Comparison of ENCODE assay signal across 8 mouse cellular contexts in the genomic region with DNA sequence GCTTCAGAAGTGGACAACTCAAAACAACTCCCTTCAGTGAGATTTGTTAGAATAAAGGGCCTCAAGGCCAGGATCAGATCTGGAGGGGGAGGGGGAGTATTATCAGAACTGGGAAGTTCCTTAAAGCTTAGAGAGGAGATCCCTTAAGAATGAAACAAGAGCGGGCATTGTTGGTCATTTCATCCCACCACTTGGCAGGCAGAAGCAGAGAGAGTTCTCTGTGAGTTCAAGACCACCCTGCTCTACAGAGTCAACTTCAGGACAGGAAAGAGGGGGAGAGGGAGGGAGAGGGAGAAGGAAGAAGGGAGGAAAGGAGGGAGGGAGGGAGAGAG. TPM values are rescaled to one million over a fixed set of nuclear protein-coding genes. Genes with fewer than 3 reads are reported as not detected.
DNase-seq lines count a peak whose midpoint lies in the region; ATAC-seq and TF ChIP-seq lines count a peak whose summit lies in the region.

No protein-coding gene starts in this region.

- peak overlapping the region; percentile 77 for H3K27ac ChIP-seq in heart, embryonic 12.5 days (ENCODE audit: poor library complexity, severe bottlenecking)
- peak overlapping the region; percentile 50; the same call in 1 of the 2 replicates for H3K27ac ChIP-seq in thymus, adult 2 months (ENCODE audit: control insufficient read depth, insufficient read depth, low read length)
- peak overlapping the region; percentile 58 for H3K27ac ChIP-seq in liver, embryonic 13.5 days

- peaks cover 5% of the 10 kb centered on the region; the same call in 1 of the 2 replicates for H3K36me3 ChIP-seq in heart, embryonic 12.5 days
- no peaks in the 10 kb centered on the region for H3K36me3 ChIP-seq in thymus, adult 2 months (ENCODE audit: control insufficient read depth, insufficient read depth, low read length)
- no peaks in the 10 kb centered on the region for H3K36me3 ChIP-seq in liver, embryonic 13.5 days

- ATAC-seq in heart, embryonic 12.5 days (ENCODE audit: insufficient number of reproducible peaks, low FRiP score) = no peak
- no peak for ATAC-seq in liver, embryonic 13.5 days (ENCODE audit: low read depth)

- no peak for TF ChIP-seq CTCF in thymus, adult 2 months (IDR thresholded peaks at IDR 0.05; ENCODE audit: borderline replicate concordance, control insufficient read depth, extremely low read depth, insufficient read depth, low read length, poor library complexity)

- H3K4me2 ChIP-seq in heart, embryonic 12.5 days = peak overlapping the region; percentile 84
- peak overlapping the region; percentile 27 for H3K4me2 ChIP-seq in liver, embryonic 13.5 days

- intact Hi-C loops in heart, postnatal 14 days (cut with DNase I) = loop anchor here (2.0 kb wide), 1 partner anchor 62 kb away; a partner anchor contains a TSS

- TF ChIP-seq POLR2A in thymus, adult 2 months (IDR thresholded peaks at IDR 0.05; ENCODE audit: control insufficient read depth, extremely low read depth, insufficient read depth, low read length, poor library complexity) = no peak

- 56% methylated on average over 1 of the region's 1 CpGs for WGBS in heart, embryonic 12.5 days
- WGBS in thymus, adult 2 months = 84% methylated on average over 1 of the region's 1 CpGs
- WGBS in liver, embryonic 13.5 days (ENCODE audit: insufficient replicate concordance) = 58% methylated on average over 1 of the region's 1 CpGs

- peaks cover 26% of the 10 kb centered on the region; the same call in 1 of the 2 replicates for H3K4me1 ChIP-seq in heart, embryonic 12.5 days (replicated peaks)
- H3K4me1 ChIP-seq in thymus, adult 2 months (replicated peaks; ENCODE audit: control insufficient read depth, insufficient read depth, low read length) = peaks cover 39% of the 10 kb centered on the region
- H3K4me1 ChIP-seq in liver, embryonic 13.5 days (replicated peaks) = peaks cover 59% of the 10 kb centered on the region

- no peak for DNase-seq in heart, postnatal 14 days
- DNase-seq in thymus, adult 2 months = no peak
- no peak for DNase-seq in thymus, postnatal 10 days (ENCODE audit: low spot score in 2 of 2)
- DNase-seq in liver, embryonic 13.5 days = no peak
- no peak for DNase-seq in right cerebral cortex, adult 2 months (ENCODE audit: low spot score in 2 of 2)
- DNase-seq in embryo, embryonic 10.5 days (ENCODE audit: low spot score) = no peak
- no peak for DNase-seq in right cerebral cortex, adult 18-20 months

- no peaks in the 10 kb centered on the region for H3K27me3 ChIP-seq in heart, embryonic 12.5 days (replicated peaks)
- H3K27me3 ChIP-seq in thymus, adult 2 months (ENCODE audit: control insufficient read depth, insufficient read depth, low read length) = no peaks in the 10 kb centered on the region
- no peaks in the 10 kb centered on the region for H3K27me3 ChIP-seq in liver, embryonic 13.5 days

- no peaks in the 10 kb centered on the region for H3K9me3 ChIP-seq in heart, embryonic 12.5 days (replicated peaks)
- H3K9me3 ChIP-seq in liver, embryonic 13.5 days (replicated peaks) = no peaks in the 10 kb centered on the region

- no peak overlapping the region for H3K9ac ChIP-seq in heart, embryonic 12.5 days
- no peak overlapping the region for H3K9ac ChIP-seq in liver, embryonic 13.5 days

- H3K4me3 ChIP-seq in heart, embryonic 12.5 days = no peak overlapping the region
- H3K4me3 ChIP-seq in thymus, adult 2 months (ENCODE audit: control insufficient read depth, insufficient read depth, low read length) = no peak overlapping the region
- H3K4me3 ChIP-seq in liver, embryonic 13.5 days (replicated peaks) = no peak overlapping the region

RNA-seq across cellular contexts. Expression of a gene that starts 0.7 kb away (rescaled TPM):
- 13.5 and 13.6 TPM in 2 replicates for polyA plus RNA-seq in heart, embryonic 12.5 days (2016; fragmentation: Nextera tagmentation; extraction: Ambion mirVana)
- total RNA-seq in heart, postnatal 14 days (2021) = 1 to 10 TPM; 8.8 to 9.5 TPM
- polyA plus RNA-seq in thymus, adult 2 months (2012; rRNA removed) = 38.5 and 38.6 TPM in 2 replicates
- polyA plus RNA-seq in liver, embryonic 13.5 days (2015; fragmentation: Nextera tagmentation; extraction: Ambion mirVana) = 9.9 and 10.3 TPM in 2 replicates

RNA-seq across cellular contexts. Expression of a gene that starts 4.1 kb away (rescaled TPM):
- 23.9 and 24.0 TPM in 2 replicates for polyA plus RNA-seq in heart, embryonic 12.5 days (2016; fragmentation: Nextera tagmentation; extraction: Ambion mirVana)
- 10 to 100 TPM in 1 of 2 experiments, 1 to 10 TPM in 1; 9.6 to 13.1 TPM for total RNA-seq in heart, postnatal 14 days (2021)
- 4.6 and 5.0 TPM in 2 replicates for polyA plus RNA-seq in thymus, adult 2 months (2012; rRNA removed)
- polyA plus RNA-seq in liver, embryonic 13.5 days (2015; fragmentation: Nextera tagmentation; extraction: Ambion mirVana) = 14.6 and 15.0 TPM in 2 replicates

RNA-seq across cellular contexts. Expression of a gene that starts 39.1 kb away (rescaled TPM):
- polyA plus RNA-seq in heart, embryonic 12.5 days (2016; fragmentation: Nextera tagmentation; extraction: Ambion mirVana) = 81.1 and 85.4 TPM in 2 replicates
- total RNA-seq in heart, postnatal 14 days (2021) = 100 to 1,000 TPM; 161 to 185 TPM
- 76.5 and 92.5 TPM in 2 replicates for polyA plus RNA-seq in thymus, adult 2 months (2012; rRNA removed)
- polyA plus RNA-seq in liver, embryonic 13.5 days (2015; fragmentation: Nextera tagmentation; extraction: Ambion mirVana) = 45.4 and 58.4 TPM in 2 replicates

RNA-seq across cellular contexts. Expression of a gene that starts 52.4 kb away (rescaled TPM):
- polyA plus RNA-seq in heart, embryonic 12.5 days (2016; fragmentation: Nextera tagmentation; extraction: Ambion mirVana) = 27.6 and 29.8 TPM in 2 replicates
- total RNA-seq in heart, postnatal 14 days (2021) = 100 to 1,000 TPM; 167 to 179 TPM
- polyA plus RNA-seq in thymus, adult 2 months (2012; rRNA removed) = 3.6 and 9.5 TPM in 2 replicates
- 1.9 and 2.5 TPM in 2 replicates for polyA plus RNA-seq in liver, embryonic 13.5 days (2015; fragmentation: Nextera tagmentation; extraction: Ambion mirVana)

RNA-seq across cellular contexts. Expression of a gene that starts 53.0 kb away (rescaled TPM):
- polyA plus RNA-seq in heart, embryonic 12.5 days (2016; fragmentation: Nextera tagmentation; extraction: Ambion mirVana) = 71.8 and 75.3 TPM in 2 replicates
- 10 to 100 TPM; 66.7 to 70.9 TPM for total RNA-seq in heart, postnatal 14 days (2021)
- 36.3 and 40.8 TPM in 2 replicates for polyA plus RNA-seq in thymus, adult 2 months (2012; rRNA removed)
- polyA plus RNA-seq in liver, embryonic 13.5 days (2015; fragmentation: Nextera tagmentation; extraction: Ambion mirVana) = 50.7 and 64.9 TPM in 2 replicates
